In genomic region chr15:103220785-103221184, GRCm38 (mm10) we compare ENCODE assay signal across 9 mouse cellular contexts. TPM values are rescaled to one million over a fixed set of nuclear protein-coding genes. Genes with fewer than 3 reads are reported as not detected.
DNase-seq lines count a peak whose midpoint lies in the region; ATAC-seq and TF ChIP-seq lines count a peak whose summit lies in the region.
"Had no signal": no experiment of that assay in that cellular context is flagged by ENCODE, and none has a peak within 500 bp of the region (broad histone marks: within the 10 kb centered on the region; RNA-seq: fewer than 3 reads in every experiment).

No protein-coding gene starts in this region.

- H3K27ac ChIP-seq in kidney, embryonic 14.5 days (ENCODE audit: low read depth, low read length), result peak overlapping the region; percentile 24; the same call in 1 of the 2 replicates
- peak overlapping the region; percentile 71; the same call in 1 of the 2 replicates for H3K27ac ChIP-seq in embryonic facial prominence, embryonic 15.5 days (replicated peaks)
- peak overlapping the region; percentile 69 for H3K27ac ChIP-seq in lung, postnatal 0 days (ENCODE audit: low read length)
- no peak overlapping the region for H3K27ac ChIP-seq in forebrain, embryonic 13.5 days

- DNase-seq in kidney, adult 18-20 months, result no peak
- DNase-seq in Muller cell, postnatal 12 days (ENCODE audit: inconsistent ontology term), result peak; percentile 54
- DNase-seq in lung, postnatal 0 days (ENCODE audit: low spot score), result peak; percentile 68
- DNase-seq in right cerebral cortex, adult 18-20 months, result no peak
- no peak for DNase-seq in gastrocnemius, postnatal 36 days

- no peak overlapping the region for H3K4me3 ChIP-seq in kidney, embryonic 14.5 days (ENCODE audit: low read length)
- H3K4me3 ChIP-seq in embryonic facial prominence, embryonic 15.5 days (replicated peaks), result no peak overlapping the region
- H3K4me3 ChIP-seq in lung, postnatal 0 days (ENCODE audit: low read depth, low read length), result no peak overlapping the region
- no peak overlapping the region for H3K4me3 ChIP-seq in forebrain, embryonic 13.5 days

- H3K36me3 ChIP-seq in kidney, embryonic 14.5 days (ENCODE audit: control insufficient read depth, insufficient read depth, low read length), result peaks cover 2% of the 10 kb centered on the region; the same call in 1 of the 2 replicates
- 0 out of 2 replicates have a peak, but pooled peaks cover 3% of the 10 kb centered on the region for H3K36me3 ChIP-seq in embryonic facial prominence, embryonic 15.5 days
- H3K36me3 ChIP-seq in lung, postnatal 0 days (ENCODE audit: insufficient read depth, low read length), result no peaks in the 10 kb centered on the region
- no peaks in the 10 kb centered on the region; the same call in 1 of the 2 replicates for H3K36me3 ChIP-seq in forebrain, embryonic 13.5 days (ENCODE audit: poor library complexity, severe bottlenecking)

- H3K4me1 ChIP-seq in kidney, embryonic 14.5 days (ENCODE audit: control insufficient read depth, insufficient read depth, low read length), result peaks cover 24% of the 10 kb centered on the region
- peaks cover 5% of the 10 kb centered on the region for H3K4me1 ChIP-seq in embryonic facial prominence, embryonic 15.5 days
- peaks cover 3% of the 10 kb centered on the region; the same call in 1 of the 2 replicates for H3K4me1 ChIP-seq in lung, postnatal 0 days (ENCODE audit: insufficient read depth, low read depth, low read length)
- H3K4me1 ChIP-seq in forebrain, embryonic 13.5 days, result peaks cover 27% of the 10 kb centered on the region

- ATAC-seq in kidney, embryonic 14.5 days (ENCODE audit: low FRiP score, low TSS enrichment), result no peak
- ATAC-seq in embryonic facial prominence, embryonic 15.5 days (ENCODE audit: insufficient number of reproducible peaks, low FRiP score, low TSS enrichment, low read depth), result 0 out of 2 replicates have a peak, but pooled peaks have one; percentile 11
- ATAC-seq in lung, postnatal 0 days, result peak; percentile 40
- ATAC-seq in forebrain, embryonic 13.5 days, result no peak

- no peaks in the 10 kb centered on the region for H3K27me3 ChIP-seq in kidney, embryonic 14.5 days (ENCODE audit: control insufficient read depth, insufficient read depth, low read length)
- no peaks in the 10 kb centered on the region for H3K27me3 ChIP-seq in embryonic facial prominence, embryonic 15.5 days
- H3K27me3 ChIP-seq in lung, postnatal 0 days (replicated peaks; ENCODE audit: insufficient read depth, low read length), result no peaks in the 10 kb centered on the region
- no peaks in the 10 kb centered on the region for H3K27me3 ChIP-seq in forebrain, embryonic 13.5 days

- TF ChIP-seq EP300 in lung, postnatal 0 days (IDR thresholded peaks at IDR 0.05), result no peak

- WGBS in kidney, embryonic 14.5 days, result 31% methylated on average over 3 of the region's 3 CpGs
- WGBS in embryonic facial prominence, embryonic 15.5 days, result 38% methylated on average over 3 of the region's 3 CpGs
- WGBS in lung, postnatal 0 days, result 18% methylated on average over 3 of the region's 3 CpGs
- WGBS in forebrain, embryonic 13.5 days, result 70% methylated on average over 3 of the region's 3 CpGs

- H3K4me2 ChIP-seq in kidney, embryonic 14.5 days (replicated peaks; ENCODE audit: low read depth, low read length), result no peak overlapping the region
- H3K4me2 ChIP-seq in embryonic facial prominence, embryonic 15.5 days (replicated peaks), result no peak overlapping the region
- H3K4me2 ChIP-seq in lung, postnatal 0 days (replicated peaks; ENCODE audit: low read depth, low read length), result no peak overlapping the region; the same call in 1 of the 2 replicates
- H3K4me2 ChIP-seq in forebrain, embryonic 13.5 days, result no peak overlapping the region

- intact Hi-C loops in gastrocnemius, postnatal 36 days (cut with DNase I), result no loop called here

- no peak for TF ChIP-seq CTCF in lung, postnatal 0 days (IDR thresholded peaks at IDR 0.05)

- H3K9me3 ChIP-seq in kidney, embryonic 14.5 days (ENCODE audit: control insufficient read depth, low read length), result no peaks in the 10 kb centered on the region
- no peaks in the 10 kb centered on the region for H3K9me3 ChIP-seq in embryonic facial prominence, embryonic 15.5 days (replicated peaks)
- no peaks in the 10 kb centered on the region for H3K9me3 ChIP-seq in lung, postnatal 0 days (ENCODE audit: low read length)
- H3K9me3 ChIP-seq in forebrain, embryonic 13.5 days (replicated peaks), result no peaks in the 10 kb centered on the region
- H3K9me3 ChIP-seq: G1E had no signal

- no peak overlapping the region for H3K9ac ChIP-seq in kidney, embryonic 14.5 days (ENCODE audit: low read depth, low read length)
- H3K9ac ChIP-seq in embryonic facial prominence, embryonic 15.5 days, result no peak overlapping the region
- no peak overlapping the region for H3K9ac ChIP-seq in lung, postnatal 0 days (replicated peaks; ENCODE audit: low read depth)
- H3K9ac ChIP-seq in forebrain, embryonic 13.5 days, result no peak overlapping the region

RNA-seq across cellular contexts. Expression of gene Cbx5, which starts 18.8 kb away (rescaled TPM):
- 146 and 161 TPM in 2 replicates for polyA plus RNA-seq in kidney, embryonic 14.5 days (2014; fragmentation: Nextera tagmentation; extraction: Ambion mirVana)
- 84.3 and 86.2 TPM in 2 replicates for polyA plus RNA-seq in embryonic facial prominence, embryonic 15.5 days (2015; fragmentation: Nextera tagmentation; extraction: Ambion mirVana)
- 27.8 and 29.4 TPM in 2 replicates for polyA plus RNA-seq in lung, postnatal 0 days (2015; fragmentation: Nextera tagmentation; extraction: Ambion mirVana)
- total RNA-seq in gastrocnemius, postnatal 36 days (2021), result 10 to 100 TPM; 26.4 to 26.6 TPM
- polyA plus RNA-seq in forebrain, embryonic 13.5 days (2015; fragmentation: Nextera tagmentation; extraction: Ambion mirVana), result 161 and 174 TPM in 2 replicates

RNA-seq across cellular contexts. Expression of gene Hnrnpa1, which starts 19.4 kb away (rescaled TPM):
- polyA plus RNA-seq in kidney, embryonic 14.5 days (2014; fragmentation: Nextera tagmentation; extraction: Ambion mirVana), result 1,180 and 1,314 TPM in 2 replicates
- 667 and 669 TPM in 2 replicates for polyA plus RNA-seq in embryonic facial prominence, embryonic 15.5 days (2015; fragmentation: Nextera tagmentation; extraction: Ambion mirVana)
- polyA plus RNA-seq in lung, postnatal 0 days (2015; fragmentation: Nextera tagmentation; extraction: Ambion mirVana), result 200 and 211 TPM in 2 replicates
- 100 to 1,000 TPM in 1 of 2 experiments, 10 to 100 TPM in 1; 80.3 to 101 TPM for total RNA-seq in gastrocnemius, postnatal 36 days (2021)
- 1,312 and 1,385 TPM in 2 replicates for polyA plus RNA-seq in forebrain, embryonic 13.5 days (2015; fragmentation: Nextera tagmentation; extraction: Ambion mirVana)

RNA-seq across cellular contexts. Expression of gene Nfe2, which starts 37.4 kb away (rescaled TPM):
- polyA plus RNA-seq in kidney, embryonic 14.5 days (2014; fragmentation: Nextera tagmentation; extraction: Ambion mirVana), result 3.1 and 3.9 TPM in 2 replicates
- polyA plus RNA-seq in embryonic facial prominence, embryonic 15.5 days (2015; fragmentation: Nextera tagmentation; extraction: Ambion mirVana), result 2.0 and 2.3 TPM in 2 replicates
- 10.5 and 11.2 TPM in 2 replicates for polyA plus RNA-seq in lung, postnatal 0 days (2015; fragmentation: Nextera tagmentation; extraction: Ambion mirVana)
- total RNA-seq in gastrocnemius, postnatal 36 days (2021), result not detected
- polyA plus RNA-seq in forebrain, embryonic 13.5 days (2015; fragmentation: Nextera tagmentation; extraction: Ambion mirVana), result 0.57 and 1.6 TPM in 2 replicates

RNA-seq across cellular contexts. Expression of gene Copz1, which starts 51.7 kb away (rescaled TPM):
- polyA plus RNA-seq in kidney, embryonic 14.5 days (2014; fragmentation: Nextera tagmentation; extraction: Ambion mirVana), result 290 and 322 TPM in 2 replicates
- polyA plus RNA-seq in embryonic facial prominence, embryonic 15.5 days (2015; fragmentation: Nextera tagmentation; extraction: Ambion mirVana), result 264 and 279 TPM in 2 replicates
- 162 and 163 TPM in 2 replicates for polyA plus RNA-seq in lung, postnatal 0 days (2015; fragmentation: Nextera tagmentation; extraction: Ambion mirVana)
- total RNA-seq in gastrocnemius, postnatal 36 days (2021), result 10 to 100 TPM; 33.4 to 34.6 TPM
- 219 and 232 TPM in 2 replicates for polyA plus RNA-seq in forebrain, embryonic 13.5 days (2015; fragmentation: Nextera tagmentation; extraction: Ambion mirVana)

RNA-seq across cellular contexts. Expression of gene Smug1, which starts 53.9 kb away (rescaled TPM):
- polyA plus RNA-seq in kidney, embryonic 14.5 days (2014; fragmentation: Nextera tagmentation; extraction: Ambion mirVana), result 11.5 and 19.5 TPM in 2 replicates
- 17.9 and 18.0 TPM in 2 replicates for polyA plus RNA-seq in embryonic facial prominence, embryonic 15.5 days (2015; fragmentation: Nextera tagmentation; extraction: Ambion mirVana)
- 10.5 and 12.2 TPM in 2 replicates for polyA plus RNA-seq in lung, postnatal 0 days (2015; fragmentation: Nextera tagmentation; extraction: Ambion mirVana)
- 10 to 100 TPM in 1 of 2 experiments, 1 to 10 TPM in 1; 9.9 to 11.3 TPM for total RNA-seq in gastrocnemius, postnatal 36 days (2021)
- polyA plus RNA-seq in forebrain, embryonic 13.5 days (2015; fragmentation: Nextera tagmentation; extraction: Ambion mirVana), result 24.4 and 27.3 TPM in 2 replicates

Comparison
In these comparisons a context has a peak if more than half of its experiments do, and no peak if none do; other contexts are left out.
1. ATAC-seq: peak in embryonic facial prominence, embryonic 15.5 days (single experiment) and lung, postnatal 0 days (single experiment); none in kidney, embryonic 14.5 days (single experiment) and forebrain, embryonic 13.5 days (single experiment).
2. DNase-seq: peak in Muller cell, postnatal 12 days (single experiment) and lung, postnatal 0 days (single experiment); none in kidney, adult 18-20 months (single experiment), right cerebral cortex, adult 18-20 months (single experiment) and gastrocnemius, postnatal 36 days (0 of 2).